Mouse (Mus musculus): ENCODE results near the gene Gm28043.
A peak's percentile ranks its signal among the peaks of the same experiment; 100 is the strongest.
"Not testable (repeated sequence)": the region's sequence is repeated elsewhere in the genome, so short reads cannot be mapped to it uniquely, and the experiment has no call there.

Gene Gm28043

DNA sequence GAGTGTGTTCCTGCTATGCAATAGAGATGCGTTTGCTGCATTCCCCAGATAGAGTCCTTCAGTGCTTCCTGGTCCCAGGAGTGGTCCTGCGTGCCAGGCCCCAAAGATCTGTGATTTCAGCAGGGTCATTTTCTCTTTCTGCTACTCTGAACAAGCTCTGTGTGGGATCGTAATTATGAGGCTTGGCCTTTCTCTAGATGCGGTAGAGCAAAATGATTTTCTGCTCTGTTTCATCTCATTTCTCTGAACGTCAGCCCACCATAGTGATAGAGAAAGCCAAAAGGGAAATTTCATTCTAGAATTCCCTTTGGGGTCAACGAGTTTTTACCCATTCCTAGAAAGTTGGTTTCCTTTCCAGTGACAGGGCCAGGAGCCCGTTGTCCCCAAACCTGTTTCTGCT lies 67.6 kb downstream of the Gm28043 start:
- DNase-seq = no peak

DNA sequence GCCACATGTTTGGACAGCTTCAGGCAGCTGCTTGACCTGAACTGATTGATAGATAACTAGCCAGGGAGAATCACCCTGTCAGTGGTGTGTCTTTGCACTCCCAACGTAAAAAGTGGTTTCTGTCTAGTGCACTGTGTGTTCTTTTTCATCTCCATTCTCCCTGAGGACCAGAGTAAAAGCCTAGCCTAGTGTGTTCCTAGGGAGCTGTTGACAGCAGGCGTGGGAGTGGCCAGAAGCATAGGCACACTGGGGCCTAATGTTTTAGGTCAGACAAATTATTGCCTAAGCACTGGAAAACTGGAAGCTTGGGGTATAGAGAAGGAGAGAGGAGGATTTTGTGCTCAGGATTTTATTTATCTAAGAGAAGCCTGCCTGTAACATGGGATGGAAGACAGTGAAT lies 68.5 kb downstream of the Gm28043 start:
- DNase-seq = no peak

DNA sequence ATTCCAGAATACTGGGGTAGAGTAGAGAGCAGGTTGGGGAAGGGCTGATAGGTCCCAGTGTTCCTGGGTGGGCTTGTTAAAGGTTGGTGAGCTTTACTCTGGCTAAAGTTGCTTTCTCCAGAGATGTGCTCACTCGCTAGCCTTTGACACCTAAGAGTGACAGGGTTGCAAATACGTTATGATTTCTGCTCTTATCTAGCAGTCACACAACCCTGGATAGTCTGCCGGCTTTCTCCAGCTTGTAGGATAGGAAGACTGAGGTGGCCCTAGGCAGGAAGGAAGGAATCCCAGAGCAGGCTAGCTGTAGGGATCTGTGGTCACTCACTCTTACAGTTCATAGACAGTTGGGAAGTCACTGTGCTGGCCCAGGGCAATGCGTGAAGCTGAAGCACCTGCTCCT lies 69.6 kb downstream of the Gm28043 start:
- no peak for DNase-seq

DNA sequence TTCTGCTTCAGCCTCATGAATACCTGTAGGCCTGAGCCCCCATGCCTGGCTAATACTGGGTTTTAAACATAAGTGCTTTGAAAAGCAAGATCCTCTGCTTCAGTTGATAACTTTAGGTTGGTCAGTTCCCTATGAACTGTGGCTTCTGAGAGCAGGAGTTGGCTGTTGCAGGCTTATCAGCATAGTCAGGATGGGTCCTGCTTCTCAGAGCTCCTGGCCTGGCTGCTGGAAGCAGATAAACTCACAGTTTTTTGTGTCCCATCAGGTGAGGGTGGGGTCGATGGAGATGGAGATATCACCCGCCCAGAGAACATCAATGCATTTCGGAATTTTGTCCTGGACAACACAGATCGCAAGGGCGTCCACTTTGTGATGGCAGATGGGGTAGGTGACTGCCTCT lies 72.1 kb downstream of the Gm28043 start:
- no peak for DNase-seq

DNA sequence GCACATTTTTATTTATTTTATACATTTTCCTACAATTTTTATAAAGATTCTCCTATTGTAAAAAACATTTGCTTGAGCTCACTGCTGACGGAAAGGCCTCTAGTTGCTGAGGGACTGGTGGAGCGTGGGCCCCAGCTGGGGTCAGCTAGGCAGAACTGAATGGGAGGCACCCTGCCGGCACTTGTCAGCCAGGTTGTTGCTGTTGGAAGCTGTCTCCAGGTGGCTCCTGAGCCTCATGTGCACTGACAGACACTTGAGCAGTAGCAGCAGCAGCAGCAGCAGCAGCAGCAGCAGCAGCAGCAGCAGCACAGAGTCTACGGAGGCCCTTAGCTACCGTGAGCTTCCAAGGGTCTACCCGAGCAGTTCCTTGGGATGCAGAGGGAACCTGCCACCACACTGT lies 72.7 kb downstream of the Gm28043 start:
- no peak for DNase-seq

DNA sequence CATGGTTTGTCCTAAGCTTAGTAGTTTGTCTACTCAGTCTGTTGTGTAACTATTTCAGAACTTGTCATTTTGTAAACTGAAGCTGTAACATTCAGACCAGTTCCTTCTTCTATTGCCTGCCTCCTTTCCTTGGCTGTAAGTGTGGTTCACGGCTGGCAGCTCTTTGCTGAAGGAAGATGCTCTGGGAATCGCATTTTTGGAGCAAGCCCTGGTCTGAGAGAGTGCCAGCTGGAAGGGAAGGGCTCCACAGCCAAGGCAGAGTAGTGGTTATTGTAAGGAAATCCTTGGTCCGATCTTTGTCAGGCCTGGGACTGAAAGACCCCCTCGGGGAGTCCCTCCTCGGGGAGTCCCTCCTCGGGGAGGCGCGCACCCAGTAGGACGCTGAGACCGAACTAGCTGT lies 73.9 kb downstream of the Gm28043 start:
- no peak for DNase-seq

DNA sequence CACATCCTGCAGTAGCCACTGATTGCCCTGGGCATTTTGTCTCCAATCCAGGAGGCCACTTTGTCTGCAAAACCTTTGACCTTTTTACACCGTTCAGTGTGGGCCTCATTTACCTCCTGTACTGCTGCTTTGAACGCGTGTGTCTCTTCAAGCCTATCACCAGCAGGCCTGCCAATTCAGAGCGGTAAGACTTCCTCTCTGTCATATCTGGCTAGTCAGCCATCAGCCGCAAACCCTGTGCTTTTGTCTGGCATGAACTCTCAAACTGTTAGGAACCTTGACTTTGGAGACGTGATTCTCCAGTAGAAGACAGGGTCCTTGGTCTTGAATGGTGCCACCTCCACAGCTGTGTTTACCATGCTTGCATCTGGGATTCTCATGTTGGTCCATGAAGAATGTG lies 75.6 kb downstream of the Gm28043 start:
- DNase-seq = no peak

DNA sequence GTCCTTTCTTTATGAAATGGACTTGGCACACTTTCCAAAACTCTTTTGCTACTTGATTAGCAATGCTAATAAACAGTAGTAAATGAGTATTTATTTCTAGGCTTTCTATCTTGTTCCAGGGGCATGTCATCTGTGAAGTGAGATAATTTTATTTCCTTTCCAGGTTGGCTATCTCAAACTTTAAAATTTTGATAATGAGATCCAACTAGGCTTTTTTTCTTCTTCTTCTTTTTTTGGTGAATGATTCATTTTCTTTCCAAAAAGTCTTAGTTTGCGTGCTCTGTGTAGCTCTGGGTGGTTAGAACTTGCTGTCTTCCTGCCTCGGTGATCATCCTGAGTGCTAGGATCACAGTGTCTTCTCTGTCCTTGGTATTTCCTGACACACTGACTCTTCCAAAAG lies 78.2 kb downstream of the Gm28043 start:
- DNase-seq = no peak

DNA sequence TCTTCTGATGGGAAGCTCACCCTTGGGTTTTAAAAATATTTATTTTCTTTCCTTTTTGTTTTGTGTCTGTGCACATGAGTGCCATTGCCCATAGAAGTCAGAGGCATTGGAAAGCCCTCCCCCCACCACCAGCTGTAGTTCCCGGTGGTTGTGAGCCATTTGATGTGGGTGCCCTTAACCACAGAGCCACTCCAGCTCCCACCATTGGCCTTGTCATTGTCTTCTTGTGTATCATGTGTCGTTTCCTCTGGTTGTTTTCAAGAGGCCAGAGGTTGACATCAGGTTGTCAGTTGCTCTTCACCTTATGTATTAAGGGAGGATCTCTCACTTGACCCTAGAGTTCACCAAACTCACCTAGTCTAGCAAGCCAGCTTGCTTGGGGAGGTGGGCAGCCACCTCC lies 78.9 kb downstream of the Gm28043 start:
- DNase-seq = no peak

DNA sequence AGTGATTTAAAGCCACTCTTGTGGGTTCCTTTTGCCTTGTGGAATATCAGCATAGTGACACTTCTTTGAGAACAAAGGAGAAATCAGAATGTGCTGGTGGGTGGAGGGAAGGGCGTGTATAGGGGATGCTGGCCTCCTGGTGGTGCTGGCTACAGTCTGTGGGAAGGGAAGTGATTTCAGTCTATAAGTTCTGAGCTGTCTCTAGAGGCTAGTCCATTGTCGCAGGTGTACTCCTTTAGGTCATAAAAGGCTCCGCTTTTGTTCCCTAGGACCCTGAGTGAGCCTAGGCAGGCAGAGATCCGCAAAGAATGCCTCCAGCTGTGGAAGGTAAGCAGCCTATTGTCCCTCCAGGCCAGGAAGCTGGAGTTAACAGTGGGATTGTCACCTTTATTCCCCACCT lies 79.8 kb downstream of the Gm28043 start:
- no peak for DNase-seq

DNA sequence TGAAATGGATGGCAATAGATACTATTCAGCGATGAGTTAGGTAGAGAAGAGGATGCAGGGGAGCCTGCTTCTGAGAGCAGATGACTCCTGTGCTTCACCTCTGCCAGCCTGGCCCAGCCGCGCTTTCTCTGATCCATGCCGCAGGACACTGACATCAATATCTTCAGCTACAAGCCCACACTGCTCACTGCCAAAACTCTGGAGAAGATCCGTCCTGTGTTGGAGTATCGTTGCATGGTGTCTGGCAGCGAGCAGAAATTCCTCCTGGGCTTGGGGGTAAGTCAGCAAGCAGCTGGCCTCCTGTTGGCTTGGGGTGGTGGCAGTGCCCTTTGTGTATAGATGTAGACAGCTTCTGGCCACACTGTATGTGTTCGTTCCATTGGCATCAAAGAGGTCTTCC lies 82.3 kb downstream of the Gm28043 start:
- DNase-seq = no peak

DNA sequence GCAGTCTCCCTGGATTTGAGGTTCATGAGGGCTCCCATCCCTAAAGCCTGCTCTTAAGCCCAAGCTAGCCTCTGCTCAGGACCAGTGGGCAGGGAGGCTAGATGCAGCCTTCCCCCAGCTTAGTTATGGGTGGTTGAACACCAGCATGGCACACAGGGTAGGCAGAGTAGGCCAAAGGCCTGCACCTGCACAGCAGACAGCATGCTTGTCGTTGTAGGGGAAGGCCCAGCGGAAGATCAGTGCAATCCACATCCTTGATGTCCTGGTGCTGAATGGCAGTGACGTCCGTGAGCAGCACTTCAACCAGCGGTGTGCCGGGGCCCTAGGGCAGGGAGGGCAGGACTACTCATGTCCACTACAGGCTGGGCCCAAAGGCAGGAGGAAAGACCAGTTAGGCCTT lies 83.7 kb downstream of the Gm28043 start:
- DNase-seq = no peak

DNA sequence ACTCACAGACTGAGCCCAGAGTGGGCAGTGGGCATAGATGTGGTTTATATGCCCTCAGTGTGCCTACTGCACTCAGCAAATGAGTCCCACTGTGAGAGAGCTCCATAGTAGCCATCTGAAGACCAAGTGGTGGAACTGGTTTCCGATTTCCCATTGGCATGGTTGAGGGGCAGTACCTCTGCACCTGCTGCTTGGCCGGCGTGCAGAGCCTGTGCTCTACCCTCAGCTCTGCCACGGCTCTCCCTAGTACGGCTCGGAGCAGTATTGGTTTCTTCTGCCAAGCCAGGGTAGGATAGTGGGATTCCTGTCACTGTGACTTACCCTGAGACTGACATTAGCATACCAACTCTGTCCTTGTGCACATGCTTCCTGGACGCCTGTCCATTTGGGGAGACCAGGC lies 85.9 kb downstream of the Gm28043 start:
- DNase-seq = no peak

DNA sequence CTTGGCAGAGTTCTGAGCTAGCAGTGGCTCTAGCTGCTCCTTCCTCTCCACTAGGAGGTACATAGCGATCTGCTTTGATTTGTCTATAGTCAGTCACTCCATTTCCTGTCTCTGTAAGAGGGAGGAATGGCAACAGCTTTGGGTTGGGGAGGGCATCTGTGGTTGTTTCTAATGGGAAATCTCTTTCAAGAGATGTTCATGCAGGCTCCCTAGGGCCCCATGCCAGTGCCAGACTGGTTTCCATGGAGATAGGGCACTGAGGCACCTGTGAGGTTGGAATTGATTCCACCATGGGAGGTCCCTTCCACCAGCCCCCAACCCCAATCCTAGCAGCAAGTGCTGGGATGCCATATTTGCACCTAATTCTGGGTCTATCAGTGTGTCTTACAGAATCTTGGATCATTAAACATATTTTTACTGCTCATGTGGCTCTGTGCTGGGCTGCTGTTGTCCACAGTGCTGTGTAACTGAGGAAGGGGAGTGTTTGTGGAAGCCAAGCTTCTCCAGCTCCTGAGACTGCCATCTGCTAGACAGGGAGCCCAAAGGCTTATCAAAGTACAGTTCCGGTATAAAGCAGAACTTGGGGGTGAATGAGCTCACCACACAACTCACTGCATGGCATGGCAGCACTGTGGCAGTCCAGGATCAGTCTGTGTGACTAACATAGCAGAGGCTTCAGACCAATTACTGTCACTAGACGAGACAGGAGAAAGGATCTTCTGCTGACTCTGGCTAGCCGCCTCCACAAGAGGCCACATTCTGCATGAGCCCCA lies 88.4 kb downstream of the Gm28043 start:
- no peak for DNase-seq

DNA sequence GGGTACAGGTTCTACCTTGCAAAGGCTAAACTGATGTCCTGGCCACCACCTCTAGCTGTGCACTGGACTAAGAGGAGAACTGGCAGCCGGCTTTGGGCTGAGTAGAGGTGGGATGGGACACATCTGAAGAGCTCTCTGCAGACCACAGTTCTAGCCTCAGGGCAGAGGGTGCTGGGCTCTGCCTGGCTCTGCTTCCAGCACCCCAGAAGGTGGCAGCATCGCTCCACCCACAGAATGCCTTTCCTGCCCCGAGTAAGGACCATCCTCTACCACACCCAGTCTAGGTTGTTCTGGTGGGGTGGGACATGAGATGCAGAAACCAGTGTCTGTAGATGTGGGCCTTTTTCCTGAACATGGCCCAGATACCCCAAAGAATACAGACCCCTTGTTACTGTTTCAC lies 90.1 kb downstream of the Gm28043 start:
- no peak for DNase-seq

DNA sequence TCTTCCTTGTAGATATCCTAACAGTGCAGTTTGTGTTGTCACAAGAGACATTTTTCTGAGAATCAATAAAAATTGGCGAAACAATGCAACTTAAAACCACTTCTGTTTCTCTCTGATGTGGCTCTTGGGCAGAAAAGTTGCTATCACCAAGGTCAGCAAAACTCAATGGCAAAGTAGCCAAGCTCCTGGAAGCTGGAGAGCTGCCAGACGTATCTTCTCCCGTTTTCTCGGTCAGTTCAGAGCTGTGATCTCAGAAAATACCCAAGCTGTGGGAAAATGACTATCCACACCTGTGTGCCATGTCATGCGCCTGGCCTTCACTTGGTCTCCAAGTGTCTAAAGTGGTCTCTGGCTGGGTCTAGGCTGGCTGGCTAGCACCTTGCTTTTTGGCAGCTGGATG lies 91.2 kb downstream of the Gm28043 start:
- no peak for DNase-seq

DNA sequence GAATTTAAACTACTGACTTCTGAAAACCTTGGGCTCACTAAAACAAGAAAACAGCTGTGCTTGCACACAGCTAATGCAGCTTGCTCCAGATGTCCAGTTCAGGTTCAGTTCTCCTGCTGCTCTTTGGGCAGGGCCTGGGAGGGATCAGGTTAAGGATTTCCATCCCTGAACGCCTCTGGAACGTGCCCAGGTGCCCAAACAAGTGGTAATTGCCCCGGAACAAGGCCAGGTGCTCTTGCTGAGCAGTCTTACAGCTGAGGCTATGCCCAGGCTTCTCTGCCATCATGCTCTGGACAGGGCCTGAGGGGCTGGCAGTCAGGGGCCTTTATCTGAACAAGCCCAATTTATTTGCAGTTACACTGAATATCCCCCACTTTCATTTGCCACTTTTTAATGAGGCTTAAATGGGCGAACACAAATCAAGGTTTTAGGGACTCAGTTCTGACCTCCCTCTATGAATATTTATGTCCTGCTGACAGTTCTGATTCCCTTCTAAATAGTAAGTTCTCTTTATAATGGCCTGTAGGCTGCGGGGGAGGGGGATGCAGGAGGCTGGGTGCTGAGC lies 92.4 kb downstream of the Gm28043 start:
- peak; percentile 37 for DNase-seq

DNA sequence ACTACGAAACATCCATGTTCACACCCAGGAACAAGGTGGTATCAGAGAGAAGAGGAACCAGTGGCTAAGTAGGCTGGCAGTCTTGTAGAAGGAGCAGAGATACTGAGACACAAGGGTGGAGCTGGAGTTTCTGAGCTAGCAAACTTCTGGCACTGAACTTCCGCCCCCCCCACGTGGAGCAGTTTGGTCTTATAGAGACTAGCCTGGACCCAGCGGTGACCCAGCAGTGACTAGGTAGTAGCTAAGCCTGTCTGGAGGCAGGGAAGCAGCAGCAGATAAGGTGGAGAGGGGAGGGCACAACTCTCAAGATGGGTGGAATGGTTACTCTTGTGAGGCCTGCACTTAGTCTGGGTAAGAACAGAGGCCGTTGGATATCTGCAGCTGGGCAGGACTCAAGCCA lies 94.1 kb downstream of the Gm28043 start:
- DNase-seq = no peak

DNA sequence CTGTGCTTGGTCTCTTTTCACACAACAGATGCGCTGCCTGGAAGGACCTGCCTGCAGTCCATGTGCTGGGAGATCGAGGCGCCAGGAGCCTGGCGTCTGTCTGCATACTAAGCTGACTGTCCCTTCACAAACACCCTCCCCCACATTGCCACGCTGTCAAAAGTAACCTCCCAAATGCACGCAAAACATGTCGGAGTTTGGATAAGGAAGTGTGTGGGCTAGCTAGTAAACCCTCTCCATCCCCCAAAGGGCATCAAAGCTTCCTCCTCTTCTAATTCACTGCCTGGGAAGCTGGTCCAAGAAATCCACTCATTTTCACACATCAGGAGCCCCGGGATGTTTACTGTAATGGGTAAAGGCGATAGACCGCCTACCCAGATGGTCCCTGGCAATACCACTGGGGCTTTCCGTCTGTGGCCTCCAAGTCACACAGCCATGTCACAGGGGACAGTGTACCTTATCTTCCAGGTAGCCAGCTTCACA lies 95.9 kb downstream of the Gm28043 start:
- DNase-seq = no peak

DNA sequence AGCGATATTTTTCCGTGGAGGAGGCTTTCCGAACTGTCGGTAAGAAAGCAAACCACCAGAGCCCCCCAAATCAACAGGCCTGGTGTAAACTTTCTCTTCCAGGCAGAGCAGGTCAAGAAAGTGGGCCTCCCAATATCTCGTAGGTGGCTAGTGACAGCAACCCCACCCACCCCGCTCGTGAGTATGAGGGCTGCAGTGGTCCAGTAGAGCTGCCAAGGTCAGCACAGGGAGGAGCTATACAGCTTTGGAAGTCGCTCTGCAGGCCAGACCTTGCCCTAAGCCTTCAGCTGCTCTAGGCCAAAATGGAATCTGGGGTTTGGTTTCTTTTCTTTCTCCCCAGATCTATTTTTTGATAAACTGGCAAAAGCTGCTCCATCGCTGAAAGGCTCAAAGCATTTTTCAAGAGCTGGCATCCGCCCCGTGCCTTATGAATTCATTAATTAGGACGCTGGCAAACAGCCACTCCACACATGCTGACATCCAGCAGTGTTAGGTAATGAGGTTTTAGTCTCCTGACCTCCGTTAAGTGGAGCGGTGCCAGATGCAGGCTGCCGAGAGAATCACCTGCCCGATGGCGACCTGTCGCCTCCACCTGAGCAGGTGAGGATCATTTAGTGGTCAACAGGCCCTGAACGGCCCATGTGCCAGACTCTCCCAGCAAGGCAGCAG lies 96.5 kb downstream of the Gm28043 start:
- peak; percentile 82 for DNase-seq

DNA sequence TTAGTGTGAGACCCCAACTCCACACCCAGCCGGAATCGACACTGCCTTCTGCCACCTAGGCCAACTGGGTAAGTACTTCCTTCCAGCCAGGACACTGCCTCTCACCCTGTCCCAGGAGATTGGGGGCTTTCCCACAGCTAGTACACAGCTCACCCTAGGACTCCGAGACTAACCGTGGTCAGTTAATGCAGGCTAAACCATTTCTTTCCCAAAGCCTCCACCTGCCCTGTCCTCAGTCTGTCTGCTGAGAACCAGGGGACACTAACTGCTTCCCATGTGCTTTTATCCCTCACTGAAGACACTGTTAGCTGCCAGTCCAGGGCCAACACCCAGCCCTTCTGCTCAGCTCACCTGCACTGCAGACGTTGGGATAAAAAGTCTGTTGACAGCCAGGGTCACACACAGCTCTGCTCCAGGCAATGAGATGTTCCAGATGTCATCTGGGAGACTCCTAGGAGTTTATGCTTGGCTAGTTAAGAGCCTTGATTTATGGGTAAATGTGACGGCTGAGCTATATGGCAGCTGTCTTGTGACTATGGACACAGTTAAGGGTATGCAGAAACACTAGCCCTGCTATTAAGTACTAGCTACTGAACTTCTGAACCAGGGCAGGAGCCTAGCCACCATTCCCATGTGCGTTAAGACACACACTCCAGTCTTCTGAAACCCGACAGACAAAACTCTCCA lies 97.2 kb downstream of the Gm28043 start:
- no peak for DNase-seq

DNA sequence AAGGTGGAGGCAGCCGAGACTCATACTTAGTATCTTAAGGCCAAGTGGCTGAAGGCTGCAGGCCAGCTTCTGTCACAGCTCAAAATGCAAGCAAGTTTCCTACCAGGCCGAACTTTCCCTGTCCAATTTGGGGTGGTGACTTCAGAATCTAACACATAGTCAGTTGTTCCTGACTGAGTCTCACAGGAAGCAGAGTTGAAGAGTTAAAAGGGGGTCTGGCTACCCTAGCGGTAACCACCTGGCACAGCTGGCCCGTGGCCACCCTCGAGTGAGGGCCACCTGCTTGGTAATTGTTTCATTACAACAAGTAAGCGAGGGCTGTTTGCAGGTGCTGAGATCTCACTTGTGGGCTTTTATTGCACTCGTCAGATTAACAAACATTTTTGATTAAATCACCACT lies 97.9 kb downstream of the Gm28043 start:
- DNase-seq = no peak

DNA sequence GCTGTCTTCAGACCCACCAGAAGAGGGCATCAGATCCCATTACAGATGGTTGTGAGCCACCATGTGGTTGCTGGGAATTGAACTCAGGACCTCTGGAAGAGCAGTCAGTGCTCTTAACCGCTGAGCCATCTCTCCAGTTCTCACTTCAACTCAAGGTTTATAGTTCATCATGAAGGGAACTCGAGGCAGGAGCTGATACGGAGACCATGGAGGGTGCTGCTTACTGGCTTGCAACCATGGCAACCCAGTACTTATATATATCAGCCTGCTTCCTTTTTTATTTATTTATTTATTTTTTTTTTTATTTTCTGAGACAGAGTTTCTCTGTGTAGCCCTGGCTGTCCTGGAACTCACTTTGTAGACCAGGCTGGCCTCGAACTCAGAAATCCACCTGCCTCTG lies 99.1 kb downstream of the Gm28043 start:
- not testable (repeated sequence) for DNase-seq

Measured in kidney, adult 11 months (tissue).